Mouse (Mus musculus) bone marrow macrophage, adult 2 months (primary cell): ENCODE results near the gene Unc13c.

Source experiments
- CTCF ChIP-seq: IDR thresholded peaks from 2 replicates; pipeline ENCODE4 v1.5.1; 2012; ENCODE audit warnings: low read depth, mild to moderate bottlenecking, low read length, moderate library complexity
- POLR2A ChIP-seq: IDR thresholded peaks from 2 replicates; pipeline ENCODE4 v1.6.1; 2012; ENCODE audit warnings: mild to moderate bottlenecking, low read depth, low read length, borderline replicate concordance

DNA sequence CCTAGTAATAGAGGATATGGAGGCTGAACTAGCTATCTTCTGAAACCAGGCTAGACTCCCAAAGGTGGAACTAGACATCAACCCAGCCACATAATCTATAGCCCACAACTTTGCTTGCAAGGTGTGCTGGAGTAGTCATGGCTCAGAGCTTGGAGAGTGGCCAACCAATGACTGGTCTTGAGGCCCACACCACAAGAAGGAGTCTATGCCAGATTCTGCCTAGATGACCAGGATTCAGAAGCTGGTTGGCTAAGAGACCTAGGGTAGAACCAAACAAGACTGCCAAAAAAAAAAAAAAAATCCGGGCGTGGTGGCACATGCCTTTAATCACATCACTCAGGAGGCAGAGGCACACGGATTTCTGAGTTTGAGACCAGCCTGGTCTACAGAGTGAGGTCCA is 70.2 kb downstream of the Unc13c start:
- TF ChIP-seq POLR2A (no peak), CTCF (no peak)
